Mouse (Mus musculus): ENCODE measurements around the gene Rab3il1.

- TF ChIP-seq TAL1 (IDR thresholded peaks at IDR 0.05; ENCODE audit: low read length) (no peak), GATA1 (IDR thresholded peaks at IDR 0.05; ENCODE audit: low read length) (no peak)
Observed at GRCm38 (mm10) chr19:10049533-10049932, 48.1 kb downstream of the Rab3il1 start.

Data from erythroblast, embryonic 14.5 days (primary cell).